Mouse (Mus musculus): Measurements from ENCODE around the gene Nsun5.

- TF ChIP-seq CTCF (IDR thresholded peaks at IDR 0.05; ENCODE audit: extremely low read depth, insufficient read depth, low read length) (no peak), POLR2A (IDR thresholded peaks at IDR 0.05; ENCODE audit: extremely low read depth, insufficient read depth, low read length) (no peak)
Observed at GRCm38 (mm10) chr5:135371195-135371594, 1.4 kb downstream of the Nsun5 start.
